10 mouse cellular contexts compared by ENCODE assay signal in the genomic region with DNA sequence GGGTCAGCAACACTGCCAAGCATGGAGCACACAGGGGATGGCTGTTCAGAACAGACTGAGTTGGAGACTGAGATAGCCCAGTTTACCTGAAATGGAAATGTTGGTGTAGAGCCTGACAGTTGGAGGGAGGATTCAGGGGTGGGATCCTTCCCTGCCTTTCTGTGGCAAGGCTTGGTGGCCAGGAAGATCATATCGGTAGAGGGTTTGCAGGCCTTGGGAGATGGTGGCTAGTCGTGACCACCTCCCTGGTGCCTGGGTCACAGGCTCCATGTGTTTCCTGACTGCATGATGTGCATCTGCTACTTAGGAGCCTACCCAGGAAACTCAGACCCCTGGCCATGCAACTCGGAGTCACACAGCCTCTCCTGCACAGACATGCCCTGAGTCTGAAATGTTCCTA.
A peak's percentile ranks its signal among the peaks of the same experiment; 100 is the strongest.
DNase-seq lines count a peak whose midpoint lies in the region; ATAC-seq lines count a peak whose summit lies in the region.
"Had no signal": no experiment of that assay in that cellular context is flagged by ENCODE, and none has a peak within 500 bp of the region (broad histone marks: within the 10 kb centered on the region; RNA-seq: fewer than 3 reads in every experiment).

No protein-coding gene starts in this region.

- no peak overlapping the region for H3K4me2 ChIP-seq in heart, embryonic 14.5 days (ENCODE audit: low read length)
- no peak overlapping the region for H3K4me2 ChIP-seq in kidney, embryonic 16.5 days (replicated peaks; ENCODE audit: low read depth, low read length)
- no peak overlapping the region for H3K4me2 ChIP-seq in embryonic facial prominence, embryonic 14.5 days (ENCODE audit: low read depth, low read length)
- H3K4me2 ChIP-seq: hindbrain, embryonic 13.5 days had no signal

- H3K36me3 ChIP-seq in heart, embryonic 14.5 days (ENCODE audit: control insufficient read depth, insufficient read depth, low read length): no peaks in the 10 kb centered on the region
- H3K36me3 ChIP-seq in kidney, embryonic 16.5 days (ENCODE audit: insufficient read depth, low read length): no peaks in the 10 kb centered on the region
- H3K36me3 ChIP-seq in embryonic facial prominence, embryonic 14.5 days (ENCODE audit: control insufficient read depth, insufficient read depth, low read length): no peaks in the 10 kb centered on the region
- H3K36me3 ChIP-seq: hindbrain, embryonic 13.5 days; midbrain, embryonic 10.5 days had no signal

- peak overlapping the region; percentile 13 to 56; a peak in 2 of 4 replicates for H3K27ac ChIP-seq in heart, embryonic 14.5 days (replicated peaks in 1 of 2; ENCODE audit: control insufficient read depth in 1 of 2, insufficient read depth in 1 of 2, low read depth in 2 of 2, low read length in 2 of 2)
- peak overlapping the region; percentile 78 for H3K27ac ChIP-seq in kidney, embryonic 16.5 days (ENCODE audit: low read length)
- H3K27ac ChIP-seq in brown adipose tissue, adult 24 weeks (replicated peaks; ENCODE audit: low read depth, low read length): peak overlapping the region; percentile 27; the same call in 1 of the 2 replicates
- peak overlapping the region; percentile 79 for H3K27ac ChIP-seq in embryonic facial prominence, embryonic 14.5 days (replicated peaks; ENCODE audit: low read depth, low read length)
- H3K27ac ChIP-seq: hindbrain, embryonic 13.5 days; midbrain, embryonic 10.5 days had no signal

- H3K27me3 ChIP-seq in heart, embryonic 14.5 days (ENCODE audit: control insufficient read depth, insufficient read depth, low read length): no peaks in the 10 kb centered on the region
- no peaks in the 10 kb centered on the region for H3K27me3 ChIP-seq in kidney, embryonic 16.5 days (ENCODE audit: insufficient read depth, low read length)
- H3K27me3 ChIP-seq in embryonic facial prominence, embryonic 14.5 days (replicated peaks; ENCODE audit: control insufficient read depth, insufficient read depth, low read length): no peaks in the 10 kb centered on the region

- H3K4me3 ChIP-seq in heart, embryonic 14.5 days (ENCODE audit: control insufficient read depth in 1 of 2, insufficient read depth in 1 of 2, low read depth in 1 of 2, low read length in 2 of 2): no peak overlapping the region
- H3K4me3 ChIP-seq in kidney, embryonic 16.5 days (ENCODE audit: low read length): no peak overlapping the region
- no peak overlapping the region for H3K4me3 ChIP-seq in brown adipose tissue, adult 24 weeks (ENCODE audit: insufficient read depth, low read depth, low read length)
- no peak overlapping the region for H3K4me3 ChIP-seq in embryonic facial prominence, embryonic 14.5 days (ENCODE audit: low read depth, low read length)
- H3K4me3 ChIP-seq: hindbrain, embryonic 13.5 days; midbrain, embryonic 10.5 days had no signal

- no peak overlapping the region for H3K9ac ChIP-seq in heart, embryonic 14.5 days (ENCODE audit: low read length)
- no peak overlapping the region for H3K9ac ChIP-seq in kidney, embryonic 16.5 days (replicated peaks; ENCODE audit: low read length)
- no peak overlapping the region for H3K9ac ChIP-seq in embryonic facial prominence, embryonic 14.5 days (ENCODE audit: low read depth, low read length)
- H3K9ac ChIP-seq: hindbrain, embryonic 13.5 days had no signal

- DNase-seq in heart, adult 18-20 months: no peak
- DNase-seq in kidney, adult 9 months: no peak
- no peak for DNase-seq in embryonic facial prominence, embryonic 14.5 days (ENCODE audit: low spot score)
- no peak for DNase-seq in right cerebral cortex, postnatal 25 days

- H3K4me1 ChIP-seq in heart, embryonic 14.5 days (ENCODE audit: control insufficient read depth in 2 of 2, insufficient read depth in 2 of 2, low read length in 2 of 2): peaks cover 11 to 12% of the 10 kb centered on the region in 2 experiments; a peak in 1 of 4 replicates
- H3K4me1 ChIP-seq in kidney, embryonic 16.5 days (ENCODE audit: insufficient read depth, low read length): peaks cover 21% of the 10 kb centered on the region
- H3K4me1 ChIP-seq in brown adipose tissue, adult 24 weeks (ENCODE audit: control insufficient read depth, insufficient read depth, insufficient read length, low read length): no peaks in the 10 kb centered on the region; the same call in 1 of the 2 replicates
- peaks cover 29% of the 10 kb centered on the region for H3K4me1 ChIP-seq in embryonic facial prominence, embryonic 14.5 days (ENCODE audit: control insufficient read depth, insufficient read depth, low read length)

- H3K9me3 ChIP-seq in heart, embryonic 14.5 days (ENCODE audit: control insufficient read depth, low read length): no peaks in the 10 kb centered on the region
- no peaks in the 10 kb centered on the region for H3K9me3 ChIP-seq in kidney, embryonic 16.5 days (ENCODE audit: low read length)
- no peaks in the 10 kb centered on the region for H3K9me3 ChIP-seq in embryonic facial prominence, embryonic 14.5 days (ENCODE audit: control insufficient read depth, low read length)
- H3K9me3 ChIP-seq: hindbrain, embryonic 13.5 days; midbrain, embryonic 10.5 days had no signal

- no peak for ATAC-seq in heart, embryonic 14.5 days (ENCODE audit: insufficient number of reproducible peaks, insufficient read depth, low FRiP score, low read depth)
- no peak for ATAC-seq in kidney, embryonic 16.5 days (ENCODE audit: low FRiP score, low TSS enrichment)
- ATAC-seq in embryonic facial prominence, embryonic 14.5 days (ENCODE audit: low read depth): no peak
- ATAC-seq: activated CD4-positive, CD25-positive, alpha-beta regulatory T cell, adult 4 months had no signal

- 71% methylated on average over 3 of the region's 3 CpGs for WGBS in heart, embryonic 14.5 days
- WGBS in kidney, embryonic 16.5 days: 72% methylated on average over 3 of the region's 3 CpGs
- WGBS in embryonic facial prominence, embryonic 14.5 days: 59% methylated on average over 3 of the region's 3 CpGs

Comparison
In these comparisons a context has a peak if more than half of its experiments do, and no peak if none do; other contexts are left out.
1. H3K27ac ChIP-seq: peak in every context shown above with its lines; median percentile 79 in embryonic facial prominence, embryonic 14.5 days; 78 in kidney, embryonic 16.5 days; 34 in heart, embryonic 14.5 days; 27 in brown adipose tissue, adult 24 weeks.